Mouse (Mus musculus): ENCODE data around the gene Krt222. TPM values are rescaled to one million over a fixed set of nuclear protein-coding genes. Genes with fewer than 3 reads are reported as not detected.
A peak's percentile ranks its signal among the peaks of the same experiment; 100 is the strongest.

Gene Krt222
- total RNA-seq, 4 experiments from 2014 or later, result 1.6 to 3.5 (median 2.2) TPM

GRCm38 (mm10) chr11:99231049-99231816 lies 12.7 kb downstream of the Krt222 start:
- DNase-seq, result no peak

GRCm38 (mm10) chr11:99230261-99231048 lies 13.4 kb downstream of the Krt222 start, which contains the start of gene Smarce1:
Gene Smarce1 (minus strand): TSS chr11:99231017.
- DNase-seq, result peak; percentile 61

GRCm38 (mm10) chr11:99229641-99230260 lies 14.1 kb downstream of the Krt222 start:
- DNase-seq, result no peak

- DNase-seq, result no peak
These were observed 17.6 kb downstream of the Krt222 start for GRCm38 (mm10) chr11:99226298-99226697.

GRCm38 (mm10) chr11:99223310-99223709 lies 20.6 kb downstream of the Krt222 start:
- no peak for DNase-seq

GRCm38 (mm10) chr11:99221811-99222210 lies 22.1 kb downstream of the Krt222 start:
- no peak for DNase-seq

- no peak for DNase-seq
These were observed 26.5 kb downstream of the Krt222 start for GRCm38 (mm10) chr11:99217248-99217986.

GRCm38 (mm10) chr11:99216181-99216580 lies 27.7 kb downstream of the Krt222 start:
- DNase-seq, result no peak

GRCm38 (mm10) chr11:99212693-99213092 lies 31.2 kb downstream of the Krt222 start:
- no peak for DNase-seq

GRCm38 (mm10) chr11:99211964-99212363 lies 31.9 kb downstream of the Krt222 start:
- no peak for DNase-seq

GRCm38 (mm10) chr11:99208105-99208669 lies 35.7 kb downstream of the Krt222 start:
- no peak for DNase-seq

- no peak for DNase-seq
These were observed 36.4 kb downstream of the Krt222 start for GRCm38 (mm10) chr11:99207449-99207848.

GRCm38 (mm10) chr11:99206954-99207353 lies 36.9 kb downstream of the Krt222 start:
- no peak for DNase-seq

- peak; percentile 17 for DNase-seq
These were observed 54.7 kb downstream of the Krt222 start for GRCm38 (mm10) chr11:99189154-99189582.

GRCm38 (mm10) chr11:99187348-99187747 lies 56.5 kb downstream of the Krt222 start:
- no peak for DNase-seq

- DNase-seq, result no peak
These were observed 57.0 kb downstream of the Krt222 start for GRCm38 (mm10) chr11:99186836-99187235.

Other genes starting within 250 kb of the Krt222 start
- 1 to 10 TPM; 3.1 to 8.3 (median 6.1) TPM for gene Top2a, start 219.9 kb downstream of the Krt222 start, total RNA-seq (2022)
- gene Igfbp4, start 202.8 kb downstream of the Krt222 start, total RNA-seq (2022), result 100 to 1,000 TPM in 2 of 4 experiments, 10 to 100 TPM in 2; 84.1 to 133 (median 104) TPM
- gene Tns4, start 154.8 kb downstream of the Krt222 start, total RNA-seq (2022), result 1 to 10 TPM in 1 of 4 experiments, under 1 TPM in 3; 0.28 to 1.3 (median 0.31) TPM
- under 1 TPM; 0.12 to 0.24 (median 0.16) TPM for gene Ccr7, start 89.0 kb downstream of the Krt222 start, total RNA-seq (2022)
- gene Smarce1, start 13.1 kb downstream of the Krt222 start, total RNA-seq (2022), result 10 to 100 TPM; 48.9 to 69.5 (median 57.2) TPM
- gene Krt24, start 41.2 kb upstream of the Krt222 start, total RNA-seq (2022), result not detected
- not detected for gene Krt25, start 78.9 kb upstream of the Krt222 start, total RNA-seq (2022)
- not detected for gene Krt26, start 93.9 kb upstream of the Krt222 start, total RNA-seq (2022)
- gene Krt27, start 107.0 kb upstream of the Krt222 start, total RNA-seq (2022), result not detected
- gene Krt28, start 130.8 kb upstream of the Krt222 start, total RNA-seq (2022), result not detected
- 1 to 10 TPM; 4.5 to 9.5 (median 8.0) TPM for gene Krt10, start 145.3 kb upstream of the Krt222 start, total RNA-seq (2022)
- gene Krt12, start 178.2 kb upstream of the Krt222 start, total RNA-seq (2022), result not detected
- under 1 TPM in 1 of 4 experiments, not detected in 3; 0.13 TPM for gene Krt20, start 194.1 kb upstream of the Krt222 start, total RNA-seq (2022)
- gene Krt23, start 249.1 kb upstream of the Krt222 start, total RNA-seq (2022), result under 1 TPM in 1 of 4 experiments, not detected in 3; 0.20 TPM